In genomic region chr3:65321981-65322779, GRCm38 (mm10) we compare ENCODE assay signal across 13 mouse cellular contexts.
DNase-seq lines count a peak whose midpoint lies in the region; ATAC-seq and TF ChIP-seq lines count a peak whose summit lies in the region.
"Had no signal": no experiment of that assay in that cellular context is flagged by ENCODE, and none has a peak within 500 bp of the region (broad histone marks: within the 10 kb centered on the region; RNA-seq: fewer than 3 reads in every experiment).

No protein-coding gene starts in this region.

- no peak overlapping the region for H3K4me3 ChIP-seq in forebrain, embryonic 15.5 days
- H3K4me3 ChIP-seq in forebrain, embryonic 10.5 days: no peak overlapping the region
- H3K4me3 ChIP-seq in forebrain, postnatal 0 days (ENCODE audit: low read depth, low read length): no peak overlapping the region
- no peak overlapping the region for H3K4me3 ChIP-seq in neural tube, embryonic 15.5 days (replicated peaks)
- H3K4me3 ChIP-seq in intestine, embryonic 16.5 days (ENCODE audit: low read length): no peak overlapping the region
- H3K4me3 ChIP-seq: erythroblast, embryonic 14.5 days; heart, adult 2 months had no signal

- peak overlapping the region; percentile 50 for H3K27ac ChIP-seq in forebrain, embryonic 15.5 days (replicated peaks)
- no peak overlapping the region for H3K27ac ChIP-seq in forebrain, embryonic 10.5 days
- H3K27ac ChIP-seq in forebrain, postnatal 0 days (ENCODE audit: low read depth, low read length): no peak overlapping the region
- H3K27ac ChIP-seq in neural tube, embryonic 15.5 days (replicated peaks): no peak overlapping the region
- no peak overlapping the region for H3K27ac ChIP-seq in intestine, embryonic 16.5 days (ENCODE audit: low read length)
- H3K27ac ChIP-seq: heart, adult 2 months; liver, embryonic 14.5 days; macrophage had no signal

- H3K4me1 ChIP-seq in forebrain, embryonic 15.5 days: peaks cover 11% of the 10 kb centered on the region
- H3K4me1 ChIP-seq in forebrain, embryonic 10.5 days: no peaks in the 10 kb centered on the region
- H3K4me1 ChIP-seq in forebrain, postnatal 0 days (ENCODE audit: insufficient read depth): no peaks in the 10 kb centered on the region
- H3K4me1 ChIP-seq in neural tube, embryonic 15.5 days: no peaks in the 10 kb centered on the region
- H3K4me1 ChIP-seq in intestine, embryonic 16.5 days (ENCODE audit: control insufficient read depth, insufficient read depth, low read length): no peaks in the 10 kb centered on the region

- TF ChIP-seq CTCF in forebrain, postnatal 0 days (IDR thresholded peaks at IDR 0.05; ENCODE audit: low read depth): no peak

- H3K27me3 ChIP-seq in forebrain, embryonic 15.5 days: no peaks in the 10 kb centered on the region
- no peaks in the 10 kb centered on the region for H3K27me3 ChIP-seq in forebrain, embryonic 10.5 days (ENCODE audit: poor library complexity, severe bottlenecking)
- no peaks in the 10 kb centered on the region for H3K27me3 ChIP-seq in forebrain, postnatal 0 days (ENCODE audit: insufficient read depth, low read length)
- no peaks in the 10 kb centered on the region for H3K27me3 ChIP-seq in neural tube, embryonic 15.5 days (replicated peaks)
- no peaks in the 10 kb centered on the region for H3K27me3 ChIP-seq in intestine, embryonic 16.5 days (replicated peaks; ENCODE audit: control insufficient read depth, insufficient read depth, low read length)

- peak; percentile 82 for ATAC-seq in forebrain, embryonic 15.5 days (replicated peaks)
- peak; percentile 90 for ATAC-seq in forebrain, postnatal 0 days
- ATAC-seq in neural tube, embryonic 15.5 days (ENCODE audit: low FRiP score): peak; percentile 36; the same call in 1 of the 2 replicates
- no peak for ATAC-seq in inflammation-experienced regulatory T-cells, adult 6 months
- ATAC-seq in intestine, embryonic 16.5 days: no peak

- peak overlapping the region; percentile 20 for H3K4me2 ChIP-seq in forebrain, embryonic 15.5 days (replicated peaks)
- H3K4me2 ChIP-seq in forebrain, postnatal 0 days (ENCODE audit: low read depth): 0 out of 2 replicates have a peak overlapping the region, but pooled peaks have one; percentile 8
- no peak overlapping the region for H3K4me2 ChIP-seq in neural tube, embryonic 15.5 days
- H3K4me2 ChIP-seq in intestine, embryonic 16.5 days (ENCODE audit: low read depth, low read length): no peak overlapping the region

- H3K9me3 ChIP-seq in forebrain, embryonic 15.5 days: no peaks in the 10 kb centered on the region
- no peaks in the 10 kb centered on the region for H3K9me3 ChIP-seq in forebrain, embryonic 10.5 days
- H3K9me3 ChIP-seq in forebrain, postnatal 0 days (ENCODE audit: low read length): no peaks in the 10 kb centered on the region
- no peaks in the 10 kb centered on the region for H3K9me3 ChIP-seq in neural tube, embryonic 15.5 days (replicated peaks)
- no peaks in the 10 kb centered on the region for H3K9me3 ChIP-seq in intestine, embryonic 16.5 days (ENCODE audit: control insufficient read depth, low read length)
- H3K9me3 ChIP-seq: G1E had no signal

- 49% methylated on average over 14 of the region's 14 CpGs for WGBS in forebrain, embryonic 15.5 days
- WGBS in forebrain, embryonic 10.5 days: 94% methylated on average over 14 of the region's 14 CpGs
- WGBS in forebrain, postnatal 0 days: 51% methylated on average over 14 of the region's 14 CpGs
- WGBS in neural tube, embryonic 15.5 days: 72% methylated on average over 14 of the region's 14 CpGs
- WGBS in intestine, embryonic 16.5 days: 88% methylated on average over 14 of the region's 14 CpGs

- no peaks in the 10 kb centered on the region for H3K36me3 ChIP-seq in forebrain, embryonic 15.5 days
- no peaks in the 10 kb centered on the region for H3K36me3 ChIP-seq in forebrain, embryonic 10.5 days (replicated peaks)
- H3K36me3 ChIP-seq in forebrain, postnatal 0 days (ENCODE audit: insufficient read depth): no peaks in the 10 kb centered on the region
- no peaks in the 10 kb centered on the region for H3K36me3 ChIP-seq in neural tube, embryonic 15.5 days
- H3K36me3 ChIP-seq in intestine, embryonic 16.5 days (ENCODE audit: control insufficient read depth, insufficient read depth, low read length): no peaks in the 10 kb centered on the region
- H3K36me3 ChIP-seq: G1E had no signal

- no peak for DNase-seq in forebrain, embryonic 10.5 days (ENCODE audit: extremely low spot score, low spot score)
- DNase-seq in brain, embryonic 18.5 days (ENCODE audit: low read depth, low spot score): peak; percentile 45
- DNase-seq in forebrain, postnatal 0 days: peak; percentile 80
- no peak for DNase-seq in adipocyte (ENCODE audit: low spot score)
- DNase-seq: heart, adult 2 months had no signal

- no peak overlapping the region for H3K9ac ChIP-seq in forebrain, embryonic 15.5 days (replicated peaks)
- H3K9ac ChIP-seq in forebrain, postnatal 0 days: no peak overlapping the region
- no peak overlapping the region for H3K9ac ChIP-seq in neural tube, embryonic 15.5 days (replicated peaks)
- H3K9ac ChIP-seq in intestine, embryonic 16.5 days (ENCODE audit: low read depth, low read length): no peak overlapping the region
- H3K9ac ChIP-seq: liver, embryonic 14.5 days had no signal

Comparison
In these comparisons a context has a peak if more than half of its experiments do, and no peak if none do; other contexts are left out.
1. DNase-seq: peak in brain, embryonic 18.5 days (single experiment) and forebrain, postnatal 0 days (single experiment); none in forebrain, embryonic 10.5 days (single experiment) and adipocyte (single experiment).
2. ATAC-seq: peak in forebrain, embryonic 15.5 days (single experiment), forebrain, postnatal 0 days (single experiment) and neural tube, embryonic 15.5 days (single experiment); none in inflammation-experienced regulatory T-cells, adult 6 months (single experiment) and intestine, embryonic 16.5 days (single experiment).
3. H3K4me2 ChIP-seq: peak in forebrain, embryonic 15.5 days (single experiment) and forebrain, postnatal 0 days (single experiment); none in neural tube, embryonic 15.5 days (single experiment) and intestine, embryonic 16.5 days (single experiment).